Mouse (Mus musculus) CD8-positive naive resting alpha-beta T cell, adult 57 days (primary cell): Measurements from ENCODE around the gene Galnt11. TPM values are rescaled to one million over a fixed set of nuclear protein-coding genes. Genes with fewer than 3 reads are reported as not detected.

Source experiments
- total RNA-seq: library from RNA; stranded (reverse); gene quantifications from one replicate; pipeline ENCODE4 v1.2.4, GENCODE M21; 2023

Gene Galnt11
- total RNA-seq, result 53.3 TPM

DNA sequence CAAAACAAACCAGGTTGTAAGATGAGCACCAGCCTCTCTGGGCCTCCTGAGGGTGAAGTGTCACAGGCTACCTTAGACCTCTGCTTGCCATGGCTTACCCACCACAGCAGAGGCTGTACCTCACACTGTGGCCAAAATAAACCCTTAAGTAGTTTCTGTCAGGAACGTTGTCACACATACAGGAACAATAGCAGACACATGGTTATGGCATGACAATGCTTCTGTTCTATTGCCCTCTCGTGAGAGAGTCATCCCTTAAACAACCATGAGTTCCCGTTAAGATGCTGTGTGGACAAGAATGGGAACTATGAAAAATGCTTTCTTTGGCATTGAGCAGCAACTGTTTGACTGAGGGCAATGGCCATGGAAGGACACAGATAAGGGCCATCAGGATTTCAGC lies at the start of gene Galnt11:
Gene Galnt11 (plus strand): TSS at position 301 of the 400 bp plus-strand sequence.

DNA sequence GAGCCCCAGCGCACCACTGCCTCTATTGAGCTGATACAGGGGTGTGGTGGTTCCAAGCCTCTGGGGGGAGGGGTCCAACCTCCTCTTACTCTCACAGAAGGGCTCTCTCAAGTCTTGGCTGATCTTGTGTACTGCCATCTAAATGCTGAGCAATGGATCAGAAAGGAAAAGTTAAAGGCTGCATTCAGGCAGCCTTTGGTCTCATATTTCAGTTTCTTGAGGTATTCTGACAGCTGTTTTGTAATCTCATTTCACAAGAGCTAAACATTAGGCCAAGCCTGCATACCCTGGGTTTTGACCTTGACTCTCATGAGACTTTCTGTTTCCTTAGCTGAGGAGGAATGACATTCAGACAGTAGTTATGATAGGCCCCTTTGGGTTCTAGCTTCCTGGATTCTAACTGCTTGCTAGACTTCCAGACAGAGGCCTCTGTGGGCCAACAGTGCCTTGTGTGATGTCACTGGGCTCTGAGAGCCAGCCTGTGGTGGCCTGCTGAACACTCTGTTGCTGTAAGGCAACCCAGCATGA lies 40.6 kb upstream of the Galnt11 start, which contains the start of gene Galntl5:
Gene Galntl5 (plus strand): TSS at position 457 of the 528 bp plus-strand sequence.

DNA sequence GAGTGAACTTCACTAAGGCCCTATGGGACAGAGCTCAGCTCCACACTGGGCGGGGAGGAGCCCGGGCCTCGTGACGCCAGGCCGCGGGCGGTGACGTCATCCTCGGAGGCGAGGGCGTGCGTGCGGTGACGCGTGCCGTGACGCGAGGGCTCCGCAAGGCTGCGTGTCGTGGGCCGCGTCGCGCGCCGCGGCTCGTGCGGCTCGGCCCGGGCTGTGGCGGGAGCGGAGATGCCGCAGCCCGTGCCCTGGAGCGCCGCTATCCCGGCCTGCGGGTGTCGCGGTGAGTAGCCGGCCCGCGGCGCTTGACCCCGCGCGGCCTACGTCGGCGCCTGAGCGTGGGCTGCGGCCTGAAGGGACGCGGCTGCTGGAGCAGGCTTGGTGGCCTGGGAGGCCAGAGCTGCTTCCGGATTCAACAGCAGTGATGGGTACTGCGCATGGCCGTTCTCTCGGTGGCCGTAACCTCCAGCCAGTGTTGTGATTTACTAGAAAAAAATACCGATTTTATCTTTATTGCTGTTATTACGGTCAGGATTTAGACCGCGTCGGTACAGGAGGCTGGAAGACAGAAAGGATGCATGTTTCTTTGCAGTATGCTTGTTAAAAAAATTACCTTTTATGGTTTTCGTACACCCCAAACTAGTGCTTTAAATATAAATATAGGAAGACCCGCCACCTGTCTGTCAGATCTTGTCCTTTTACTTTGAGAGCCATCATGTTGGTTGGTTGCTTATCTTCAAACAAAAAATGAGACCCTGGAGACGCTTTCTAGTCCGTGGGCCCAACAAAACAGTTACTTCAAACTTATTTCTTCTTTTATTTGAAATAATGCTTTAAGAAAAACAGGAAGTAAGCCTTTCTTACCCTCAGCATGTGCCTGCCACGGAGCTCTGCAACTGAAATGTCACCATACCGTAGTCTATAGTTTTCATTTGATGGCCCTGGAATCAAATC lies 1.3 kb downstream of the Galnt11 start, which contains the start of gene E130116L18Rik:
Gene E130116L18Rik (minus strand): TSS at position 402 of the 951 bp plus-strand sequence.

Other genes starting within 250 kb of the Galnt11 start
- 33.7 TPM for gene Prkag2, start 121.3 kb upstream of the Galnt11 start, total RNA-seq
- not detected for gene Galntl5, start 40.4 kb upstream of the Galnt11 start, total RNA-seq
- gene E130116L18Rik, start 1.2 kb downstream of the Galnt11 start, total RNA-seq, result not detected